Comparison of ENCODE assay signal across 8 mouse cellular contexts in the genomic region with DNA sequence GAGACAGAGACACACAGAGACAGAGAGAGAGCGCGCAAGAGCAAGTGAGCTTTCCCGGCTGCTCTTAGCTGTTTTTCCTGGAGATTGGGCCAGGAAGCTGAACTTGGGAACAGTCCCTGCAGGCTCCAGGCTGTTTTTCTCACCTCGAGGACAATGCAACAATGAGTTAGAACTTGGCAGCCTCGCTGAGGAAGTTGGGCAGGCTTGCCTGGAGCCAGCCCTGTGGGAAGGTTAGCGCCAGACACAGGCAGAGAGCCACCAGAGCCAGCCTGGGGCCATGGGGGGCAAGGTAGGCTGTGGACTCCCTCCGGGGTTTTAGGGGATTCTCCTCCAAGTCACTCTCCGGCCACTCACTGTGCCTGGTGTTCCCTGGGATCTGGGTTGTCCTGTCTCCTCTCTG.
DNase-seq lines count a peak whose midpoint lies in the region; ATAC-seq lines count a peak whose summit lies in the region.

No protein-coding gene starts in this region.

- peaks cover 4% of the 10 kb centered on the region; the same call in 1 of the 2 replicates for H3K36me3 ChIP-seq in forebrain, embryonic 15.5 days
- peaks cover 29% of the 10 kb centered on the region for H3K36me3 ChIP-seq in forebrain, embryonic 12.5 days (replicated peaks)
- 0 out of 2 replicates have a peak, but pooled peaks cover 8% of the 10 kb centered on the region for H3K36me3 ChIP-seq in intestine, embryonic 15.5 days

- H3K9me3 ChIP-seq in forebrain, embryonic 15.5 days = no peaks in the 10 kb centered on the region
- no peaks in the 10 kb centered on the region for H3K9me3 ChIP-seq in forebrain, embryonic 12.5 days
- H3K9me3 ChIP-seq in intestine, embryonic 15.5 days = no peaks in the 10 kb centered on the region

- no peaks in the 10 kb centered on the region for H3K27me3 ChIP-seq in forebrain, embryonic 15.5 days
- no peaks in the 10 kb centered on the region for H3K27me3 ChIP-seq in forebrain, embryonic 12.5 days
- no peaks in the 10 kb centered on the region for H3K27me3 ChIP-seq in intestine, embryonic 15.5 days (replicated peaks)

- 56% methylated on average over 8 of the region's 8 CpGs for WGBS in forebrain, embryonic 15.5 days
- 90% methylated on average over 8 of the region's 8 CpGs for WGBS in forebrain, embryonic 12.5 days
- 70% methylated on average over 8 of the region's 8 CpGs for WGBS in intestine, embryonic 15.5 days

- ATAC-seq in forebrain, embryonic 15.5 days (replicated peaks) = no peak; the same call in 1 of the 2 replicates
- no peak for ATAC-seq in forebrain, embryonic 12.5 days (ENCODE audit: low FRiP score)
- ATAC-seq in intestine, embryonic 15.5 days = no peak
- no peak for ATAC-seq in erythroblast, adult 5-6 weeks (replicated peaks; ENCODE audit: low FRiP score, poor library complexity, severe bottlenecking)

- H3K4me1 ChIP-seq in forebrain, embryonic 15.5 days = peaks cover 40% of the 10 kb centered on the region
- peaks cover 10% of the 10 kb centered on the region for H3K4me1 ChIP-seq in forebrain, embryonic 12.5 days
- peaks cover 10% of the 10 kb centered on the region; the same call in 1 of the 2 replicates for H3K4me1 ChIP-seq in intestine, embryonic 15.5 days (replicated peaks)

- H3K4me2 ChIP-seq in forebrain, embryonic 15.5 days (replicated peaks) = no peak overlapping the region
- H3K4me2 ChIP-seq in forebrain, embryonic 12.5 days = no peak overlapping the region
- H3K4me2 ChIP-seq in intestine, embryonic 15.5 days (replicated peaks) = no peak overlapping the region

- intact Hi-C loops in gastrocnemius, postnatal 14 days (cut with DNase I; ENCODE audit: low total_unique reads) = no loop called here
- intact Hi-C loops in left cerebral cortex, postnatal 4 days (cut with DNase I) = no loop called here

- peak overlapping the region; percentile 6; the same call in 1 of the 2 replicates for H3K27ac ChIP-seq in forebrain, embryonic 15.5 days (replicated peaks)
- no peak overlapping the region for H3K27ac ChIP-seq in forebrain, embryonic 12.5 days
- peak overlapping the region; percentile 11; the same call in 1 of the 2 replicates for H3K27ac ChIP-seq in intestine, embryonic 15.5 days

- H3K4me3 ChIP-seq in forebrain, embryonic 15.5 days = no peak overlapping the region
- no peak overlapping the region for H3K4me3 ChIP-seq in forebrain, embryonic 12.5 days (replicated peaks)
- no peak overlapping the region for H3K4me3 ChIP-seq in intestine, embryonic 15.5 days (replicated peaks)

- no peak overlapping the region for H3K9ac ChIP-seq in forebrain, embryonic 15.5 days (replicated peaks)
- H3K9ac ChIP-seq in forebrain, embryonic 12.5 days = no peak overlapping the region
- H3K9ac ChIP-seq in intestine, embryonic 15.5 days = no peak overlapping the region

- peak; percentile 56 for DNase-seq in adrenal gland, adult 8-10 months
- peak; percentile 57 for DNase-seq in gastrocnemius, postnatal 14 days
- peak; percentile 42 for DNase-seq in left cerebral cortex, postnatal 4 days
- peak; percentile 28 for DNase-seq in testis, postnatal 14 days (ENCODE audit: low spot score)
